Mouse (Mus musculus) ES-E14 (cell line): ENCODE results near the gene Dvl3.

Experiments
- CHD2 ChIP-seq: IDR thresholded peaks from 2 replicates; pipeline ENCODE4 v1.6.1; 2014; ENCODE audit warnings: mild to moderate bottlenecking, low read depth, low read length, inconsistent platforms
- HCFC1 ChIP-seq: IDR thresholded peaks from 2 replicates; pipeline ENCODE4 v1.6.1; 2012; ENCODE audit warnings: low read length, inconsistent platforms, borderline replicate concordance; ENCODE audit not compliant: insufficient read depth
- ZC3H11A ChIP-seq: IDR thresholded peaks from 2 replicates; pipeline ENCODE4 v1.6.1; 2012; ENCODE audit warnings: low read depth, mild to moderate bottlenecking, inconsistent platforms, low read length, borderline replicate concordance
- ZNF384 ChIP-seq: IDR thresholded peaks from 2 replicates; pipeline ENCODE4 v1.6.1; 2012; ENCODE audit warnings: low read depth, low read length, inconsistent platforms

- TF ChIP-seq HCFC1: no peak
- no peak for TF ChIP-seq ZNF384
- no peak for TF ChIP-seq ZC3H11A
- TF ChIP-seq CHD2: no peak
Measured at GRCm38 (mm10) chr16:20523886-20524285, 7.1 kb downstream of the Dvl3 start.
